Mouse (Mus musculus): ENCODE data around the gene Pomgnt2.

DNA sequence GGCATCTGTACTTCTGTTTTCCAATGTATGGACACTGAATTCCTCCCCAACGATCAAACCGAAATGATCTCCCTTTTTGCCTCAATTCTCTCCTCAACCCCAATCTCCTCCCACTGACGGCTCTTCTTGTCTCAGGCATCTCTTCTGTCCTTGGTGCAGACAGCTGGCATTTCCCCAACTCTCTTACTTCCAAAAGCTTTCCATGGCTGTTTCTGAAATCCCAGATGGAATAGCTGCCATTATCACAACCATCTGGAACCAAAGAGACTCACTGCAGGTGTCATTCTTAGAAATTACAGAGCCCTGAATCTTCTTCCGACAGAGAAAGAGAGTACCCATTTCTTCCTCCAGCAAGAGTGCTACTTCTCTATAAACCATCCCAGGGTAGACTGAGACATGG lies 62.1 kb downstream of the Pomgnt2 start:
- TF ChIP-seq JUND (IDR thresholded peaks at IDR 0.05; ENCODE audit: low read depth, low read length) (no peak), POLR2AphosphoS2 (IDR thresholded peaks at IDR 0.05; ENCODE audit: low read length) (no peak), MAZ (IDR thresholded peaks at IDR 0.05; ENCODE audit: low read depth, low read length) (no peak), TAL1 (IDR thresholded peaks at IDR 0.05; ENCODE audit: low read length) (no peak), HCFC1 (IDR thresholded peaks at IDR 0.05; ENCODE audit: low read depth, low read length) (no peak), MAFK (IDR thresholded peaks at IDR 0.05; ENCODE audit: borderline replicate concordance, low read depth, low read length) (no peak), ZC3H11A (IDR thresholded peaks at IDR 0.05; ENCODE audit: low read depth, low read length) (no peak), MXI1 (IDR thresholded peaks at IDR 0.05; ENCODE audit: low read depth, low read length) (no peak), CTCF (IDR thresholded peaks at IDR 0.05 in 2 of 3, conservative IDR thresholded peaks at IDR 0.05 in 1 of 3; ENCODE audit: control insufficient read depth in 1 of 3, insufficient read depth in 1 of 3, low read depth in 2 of 3, low read length in 3 of 3, poor library complexity in 1 of 3, severe bottlenecking in 1 of 3) (no peak), RAD21 (IDR thresholded peaks at IDR 0.05; ENCODE audit: low read depth, low read length) (no peak), ETS1 (IDR thresholded peaks at IDR 0.05; ENCODE audit: low read depth, low read length) (no peak), SIN3A (IDR thresholded peaks at IDR 0.05; ENCODE audit: low read length) (no peak), NRF1 (IDR thresholded peaks at IDR 0.05; ENCODE audit: insufficient read depth, low read depth, low read length, poor library complexity, severe bottlenecking) (no peak), CHD2 (IDR thresholded peaks at IDR 0.05; ENCODE audit: low read length) (no peak)

All from MEL (cell line).